Mouse (Mus musculus): ENCODE data around the gene Tmprss11d. TPM values are rescaled to one million over a fixed set of nuclear protein-coding genes. Genes with fewer than 3 reads are reported as not detected.
A peak's percentile ranks its signal among the peaks of the same experiment; 100 is the strongest.
"Not testable (repeated sequence)": the region's sequence is repeated elsewhere in the genome, so short reads cannot be mapped to it uniquely, and the experiment has no call there.

Tmprss11d gene
- not detected for total RNA-seq (2021)
- long read RNA-seq, experiment 1 = 0 reads
- long read RNA-seq, experiment 2 = 0 reads

GRCm38 (mm10) chr5:86373320-86373719, at the start of gene Tmprss11d:
Gene Tmprss11d (minus strand): TSS chr5:86373420.
- DNase-seq = no peak

- DNase-seq = no peak
Observed at GRCm38 (mm10) chr5:86421323-86422028, 48.3 kb upstream of the Tmprss11d start.

- no peak for DNase-seq
Observed at GRCm38 (mm10) chr5:86419494-86419893, 46.3 kb upstream of the Tmprss11d start.

DNA sequence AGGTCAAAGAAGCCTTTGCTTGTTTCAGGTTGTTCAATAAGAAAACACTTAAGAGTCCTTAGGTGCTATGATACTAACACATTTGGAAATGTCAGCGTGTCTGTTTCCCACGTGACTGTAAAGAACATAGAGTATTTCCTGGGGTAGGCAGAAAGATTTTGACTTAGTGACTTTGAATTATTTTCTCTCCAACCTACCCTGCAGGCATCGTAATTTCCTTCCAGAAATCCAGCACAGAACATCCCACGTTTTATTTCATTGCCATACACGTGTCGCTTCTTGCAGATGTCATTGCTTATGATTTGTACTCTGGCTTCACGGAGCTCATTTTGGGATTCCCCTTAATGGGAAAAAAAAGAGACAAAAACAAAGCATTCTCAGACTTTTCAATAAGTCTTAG, 41.1 kb upstream of the Tmprss11d start:
- no peak for DNase-seq

DNA sequence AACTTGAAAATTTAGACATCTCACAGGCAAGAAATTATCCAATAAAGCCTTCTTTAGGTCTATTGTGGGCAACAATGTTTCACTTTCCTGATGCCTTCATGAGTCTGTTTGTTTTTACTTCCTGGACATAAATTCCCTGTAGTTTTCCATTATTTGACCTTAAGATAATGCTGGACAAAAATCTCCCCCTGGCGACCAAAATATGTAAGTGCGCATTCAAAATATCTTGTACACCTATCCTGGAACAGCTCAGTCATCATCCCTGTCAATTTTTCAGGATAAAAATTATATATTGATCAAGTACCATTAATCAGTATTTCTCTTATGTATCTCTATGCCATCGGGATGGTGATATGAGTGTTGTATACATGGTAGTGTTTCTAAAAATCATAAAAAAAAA, 37.6 kb upstream of the Tmprss11d start:
- peak; percentile 31 for DNase-seq

GRCm38 (mm10) chr5:86407941-86408340, 34.7 kb upstream of the Tmprss11d start:
- no peak for DNase-seq

DNA sequence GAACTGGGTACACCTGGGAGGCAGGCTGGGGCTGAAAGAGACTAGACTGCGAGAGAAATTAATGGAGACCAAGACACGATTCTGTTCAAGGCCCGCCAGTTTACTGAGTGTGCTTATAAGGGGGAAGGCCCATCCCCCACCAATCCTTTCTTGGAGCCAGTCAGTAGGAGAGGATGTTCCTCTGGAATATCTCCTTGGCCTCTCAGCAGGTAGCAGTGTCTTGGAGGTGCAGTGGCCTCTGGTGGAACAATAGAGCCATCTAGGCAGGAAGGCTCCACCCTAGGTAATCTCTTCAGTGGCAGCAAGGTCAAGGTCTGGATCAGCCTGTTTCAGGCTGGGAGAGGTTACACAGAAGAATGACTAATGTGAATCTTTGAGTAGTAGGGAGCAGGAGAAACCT, 34.0 kb upstream of the Tmprss11d start:
- DNase-seq = no peak

GRCm38 (mm10) chr5:86359412-86359985, 13.7 kb downstream of the Tmprss11d start:
- DNase-seq = no peak

DNA sequence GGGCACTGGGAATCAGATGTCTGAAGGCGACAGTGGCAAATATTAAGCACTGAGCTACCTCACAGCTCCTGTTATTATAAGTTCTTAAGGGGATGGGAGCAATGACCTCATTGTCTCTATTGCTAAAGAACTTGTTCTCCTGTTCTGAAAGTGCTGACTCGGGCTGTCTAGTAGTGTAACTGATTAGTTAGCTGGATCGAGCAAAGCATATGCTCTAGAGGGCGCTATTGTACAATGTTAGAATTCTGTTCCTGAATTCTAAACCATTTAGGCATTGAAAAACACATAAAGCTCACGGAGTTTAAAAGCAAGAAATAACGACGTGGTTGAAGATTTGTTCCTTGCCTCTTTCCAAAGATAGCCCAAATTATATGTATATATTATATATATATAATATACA, 20.3 kb downstream of the Tmprss11d start:
- peak; percentile 31 for DNase-seq

DNA sequence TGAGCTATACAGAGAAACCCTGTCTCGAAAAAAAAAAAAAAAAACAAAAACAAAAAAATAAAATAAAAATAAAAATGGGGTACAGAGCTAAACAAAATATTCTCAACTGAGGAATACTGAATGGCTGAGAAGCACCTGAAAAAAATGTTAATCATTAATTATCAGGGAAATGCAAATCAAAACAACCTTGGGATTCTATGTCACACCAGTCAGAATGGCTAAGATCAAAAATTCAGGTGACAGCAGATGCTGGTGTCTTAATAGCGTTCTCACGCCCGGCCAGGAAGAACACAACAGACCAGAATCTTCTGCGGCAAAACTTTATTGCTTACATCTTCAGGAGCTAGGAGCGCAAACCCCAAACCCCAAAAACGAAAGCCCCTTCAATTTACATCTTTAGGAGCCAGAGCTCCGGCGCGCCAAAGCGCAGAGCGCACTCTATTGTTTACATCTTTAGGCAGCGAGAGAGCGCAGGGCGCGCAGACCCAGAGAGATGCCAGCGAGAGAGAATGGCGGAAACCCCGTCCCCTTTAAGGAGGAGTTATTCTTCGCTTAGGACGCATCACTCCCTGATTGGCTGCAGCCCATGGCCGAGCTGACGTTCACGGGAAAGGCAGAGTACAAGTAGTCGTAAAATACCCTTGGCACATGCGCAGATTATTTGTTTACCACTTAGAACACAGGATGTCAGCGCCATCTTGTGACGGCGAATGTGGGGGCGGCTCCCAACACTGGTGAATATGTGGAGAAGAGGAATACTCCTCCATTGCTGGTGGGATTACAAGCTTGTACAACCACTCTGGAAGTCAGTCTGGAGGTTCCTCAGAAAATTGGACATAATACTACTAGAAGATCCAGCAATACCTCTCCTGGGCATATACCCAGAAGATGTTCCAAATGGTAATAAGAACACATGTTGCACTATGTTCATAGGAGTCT, 54.9 kb downstream of the Tmprss11d start:
- DNase-seq = not testable (repeated sequence)

- DNase-seq = no peak
Observed at GRCm38 (mm10) chr5:86306116-86306515, 67.1 kb downstream of the Tmprss11d start.

DNA sequence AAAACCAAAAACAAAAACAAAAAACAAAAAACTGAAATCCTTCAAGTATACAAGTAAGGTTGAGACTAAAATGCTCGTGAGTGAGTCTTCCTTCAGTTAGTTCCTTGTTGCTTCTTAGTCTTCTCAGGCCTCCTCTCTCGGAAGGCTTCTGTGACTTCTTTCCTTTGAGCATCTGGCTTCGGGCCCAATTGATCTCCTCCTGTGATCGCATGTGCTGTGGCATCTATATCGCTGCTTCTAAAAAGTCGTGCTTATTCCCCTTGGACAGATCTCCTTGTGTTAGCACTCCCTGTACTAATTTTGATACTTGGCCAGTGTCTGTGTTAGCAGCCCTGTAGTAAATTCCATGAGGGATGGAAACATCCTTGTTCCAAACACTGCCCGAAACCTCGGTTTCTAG, 69.3 kb downstream of the Tmprss11d start:
- DNase-seq = no peak

DNA sequence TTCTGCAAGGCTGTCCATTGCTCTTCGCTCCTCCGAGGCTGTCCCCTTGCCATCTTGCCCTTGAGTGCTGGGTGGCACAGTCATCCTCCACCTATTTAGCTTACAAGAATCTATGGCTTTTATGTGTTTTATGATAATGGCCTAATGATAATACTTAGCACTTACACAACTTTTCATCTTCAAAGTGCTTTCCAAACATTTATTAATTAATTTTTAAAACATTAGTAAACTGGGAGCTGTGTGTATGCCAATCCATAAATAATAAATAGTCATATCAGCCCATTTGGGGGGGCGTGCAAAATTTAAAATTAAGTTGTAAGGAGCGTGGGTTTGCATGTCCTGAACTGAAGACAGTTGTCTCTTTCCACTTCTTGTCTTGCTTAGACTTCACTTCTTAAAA, 84.0 kb downstream of the Tmprss11d start, which contains the start of gene Tmprss11c:
TSS of gene Tmprss11c (minus strand) at position 101 of the 400 bp plus-strand sequence.
- DNase-seq = no peak

Other genes starting within 250 kb of the Tmprss11d start
- gene Uba6, start 200.6 kb downstream of the Tmprss11d start, total RNA-seq (2021) = 10 to 100 TPM; 12.0 to 13.1 TPM
- gene Gnrhr, start 175.5 kb downstream of the Tmprss11d start, total RNA-seq (2021) = under 1 TPM; 0.12 to 0.30 TPM
- gene Tmprss11c, start 84.1 kb downstream of the Tmprss11d start, total RNA-seq (2021) = not detected
- gene Tmprss11a, start 95.6 kb upstream of the Tmprss11d start, total RNA-seq (2021) = not detected
- not detected for gene Tmprss11g, start 145.2 kb upstream of the Tmprss11d start, total RNA-seq (2021)